Mouse (Mus musculus) bone marrow, adult 2 months (tissue): Measurements from ENCODE around the gene Vars2. TPM values are rescaled to one million over a fixed set of nuclear protein-coding genes. Genes with fewer than 3 reads are reported as not detected.

Source experiments
- H3K27ac ChIP-seq: fragments of 200-500 bp; 2 replicates; pipeline ENCODE4 v1.5.1; 2012; ENCODE audit warnings: low read depth, mild to moderate bottlenecking, control low read depth, inconsistent platforms, low read length; ENCODE audit not compliant: control insufficient read depth, poor library complexity, insufficient read depth
- H3K4me1 ChIP-seq: fragments of 200-500 bp; 2 replicates; pipeline ENCODE4 v1.6.1; 2011; ENCODE audit warnings: low read length; ENCODE audit not compliant: control insufficient read depth, insufficient read depth
- H3K4me3 ChIP-seq: fragments of 200-500 bp; replicated peaks from 2 replicates; pipeline ENCODE3; 2011; ENCODE audit warnings: mild to moderate bottlenecking, low read depth, low read length, control low read depth; ENCODE audit not compliant: control insufficient read depth
- CTCF ChIP-seq: fragments of 200-500 bp; IDR thresholded peaks from 2 replicates; pipeline ENCODE4 v1.5.1; 2011; ENCODE audit warnings: low read length, control low read depth; ENCODE audit not compliant: control insufficient read depth, insufficient read depth
- POLR2A ChIP-seq: fragments of 200-500 bp; IDR thresholded peaks from 2 replicates; pipeline ENCODE4 v1.6.1; 2011; ENCODE audit warnings: low read depth, mild to moderate bottlenecking, control low read depth, low read length, borderline replicate concordance; ENCODE audit not compliant: control insufficient read depth
- WGBS: fragments of 180-500 bp; shearing (Covaris S2); methylation state at CpG from one replicate; pipeline ENCODE4 v1.1.7; 2018; 5-methylcytosine and 5-hydroxymethylcytosine counted together
- polyA plus RNA-seq: library from polyadenylated mRNA; stranded (reverse); fragments of >200 nt; gene quantifications from 2 replicates; pipeline ENCODE4 v1.2.4, GENCODE M21; 2011; ENCODE audit warnings: low replicate concordance; ENCODE audit not compliant: missing spikeins, insufficient read depth, insufficient read length

Vars2 gene
- polyA plus RNA-seq, 1 experiment = 25.0 TPM

DNA sequence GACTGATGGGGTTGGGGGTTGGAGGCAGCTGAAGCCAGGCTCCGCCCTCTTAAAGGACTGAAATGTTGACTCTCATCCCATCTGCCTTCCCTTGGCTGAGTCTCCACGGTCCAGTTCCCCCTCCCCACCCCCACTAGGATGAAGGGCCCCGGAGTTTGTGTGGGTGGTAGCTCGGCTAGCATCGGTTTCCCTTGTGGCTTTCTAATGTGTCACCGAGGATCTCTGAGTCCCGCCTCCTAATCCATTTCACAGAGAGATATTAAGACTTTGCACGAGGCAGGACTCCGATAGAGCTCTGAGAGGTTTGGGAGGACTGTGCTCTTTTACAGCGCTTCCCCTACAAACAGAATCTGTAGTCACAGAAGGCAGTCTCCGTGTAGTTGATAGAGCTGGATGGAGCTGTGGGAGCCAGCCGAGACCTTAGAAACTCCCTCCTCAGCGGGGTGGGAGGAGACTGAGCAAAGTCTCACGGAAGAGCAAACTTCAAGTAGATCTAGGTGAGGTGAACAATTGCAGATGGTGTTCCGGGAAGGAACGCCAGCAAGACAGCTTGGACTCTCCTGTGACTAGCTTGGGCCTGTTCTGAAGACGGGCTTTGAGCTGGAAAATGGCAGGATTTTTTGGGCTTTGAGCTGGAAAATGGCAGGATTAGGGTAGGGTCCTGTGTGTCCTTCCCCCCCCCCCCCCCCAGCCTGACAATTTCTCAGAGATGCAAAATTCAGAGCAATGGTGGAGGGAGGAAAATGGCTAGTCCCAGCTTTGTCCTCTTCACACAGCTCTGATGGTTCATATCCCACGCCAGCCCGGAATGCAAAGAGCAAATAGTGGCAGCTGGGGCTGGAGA, 37.5 kb upstream of the Vars2 start, which contains the start of gene Ddr1:
TSS of gene Ddr1 (minus strand) at position 1 of the 844 bp plus-strand sequence.
- no peak within 1 kb of the TSS for H3K27ac ChIP-seq
- H3K4me1 ChIP-seq = no peaks in the 10 kb centered on the region
- no peak within 1 kb of the TSS for H3K4me3 ChIP-seq
- TF ChIP-seq POLR2A (no peak), CTCF (no peak)
- WGBS = 15% methylated on average over 19 of the region's 19 CpGs

DNA sequence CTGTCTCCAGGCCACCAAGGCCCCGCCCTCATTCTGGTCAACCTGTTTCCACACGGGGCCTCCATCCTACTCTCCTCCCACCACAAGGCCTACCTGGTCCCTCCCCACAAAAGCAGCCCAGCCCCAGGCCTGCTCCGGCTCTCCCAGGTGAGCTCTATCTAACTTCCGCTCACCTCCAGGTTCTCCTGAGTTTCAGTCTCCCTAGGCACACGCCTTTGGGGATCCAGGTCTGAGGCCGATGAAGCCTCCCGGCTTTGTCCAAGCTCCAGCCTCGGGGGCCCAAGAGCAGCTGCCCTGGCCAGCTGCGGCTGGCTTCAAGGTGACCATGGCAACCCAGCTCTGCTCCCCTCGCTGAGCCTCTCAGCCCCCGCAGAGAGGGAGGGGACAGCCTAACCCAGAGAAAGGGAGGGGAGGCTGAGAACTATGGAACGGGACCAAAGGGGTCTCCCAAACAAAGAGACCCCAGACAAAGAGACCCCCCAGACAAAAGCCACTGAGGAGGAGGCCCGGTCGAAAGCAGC, 36.4 kb upstream of the Vars2 start:
- no peak for TF ChIP-seq CTCF
- TF ChIP-seq POLR2A = no peak
- Histone ChIP-seq H3K4me3 (no peak overlapping the region), H3K27ac (no peak overlapping the region), H3K4me1 (no peaks in the 10 kb centered on the region; the same call in 1 of the 2 replicates)
- WGBS = 11% methylated on average over 14 of the region's 14 CpGs

DNA sequence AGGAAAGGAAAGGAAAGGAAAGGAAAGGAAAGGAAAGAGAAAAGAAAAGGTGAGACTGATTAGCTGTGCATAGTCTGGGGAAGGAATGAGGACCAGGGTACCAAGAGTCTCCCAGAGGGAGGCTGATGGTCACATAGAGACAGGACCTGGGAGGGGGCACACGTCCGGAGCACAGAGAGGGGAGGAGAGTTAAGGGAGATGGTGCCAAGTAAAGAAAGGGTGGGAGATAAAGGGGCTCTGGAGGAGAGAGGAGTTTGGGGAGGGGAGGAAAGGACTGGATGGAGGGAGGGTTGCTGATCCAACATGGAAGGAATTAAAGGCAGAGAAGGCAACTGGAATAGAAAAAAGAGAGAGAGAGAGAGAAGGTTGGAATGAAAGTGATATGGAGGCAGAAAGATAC, 35.7 kb upstream of the Vars2 start:
- 38% methylated on average over 2 of the region's 2 CpGs for WGBS
- TF ChIP-seq CTCF (no peak), POLR2A (no peak)
- H3K27ac ChIP-seq = no peak overlapping the region
- no peaks in the 10 kb centered on the region; the same call in 1 of the 2 replicates for H3K4me1 ChIP-seq
- no peak overlapping the region for H3K4me3 ChIP-seq

- H3K27ac ChIP-seq = no peak overlapping the region
- no peak overlapping the region for H3K4me3 ChIP-seq
- 45% methylated on average over 4 of the region's 4 CpGs for WGBS
- TF ChIP-seq POLR2A (no peak), CTCF (no peak)
- no peaks in the 10 kb centered on the region; the same call in 1 of the 2 replicates for H3K4me1 ChIP-seq
Observed at GRCm38 (mm10) chr17:35702605-35703004, 35.2 kb upstream of the Vars2 start.

DNA sequence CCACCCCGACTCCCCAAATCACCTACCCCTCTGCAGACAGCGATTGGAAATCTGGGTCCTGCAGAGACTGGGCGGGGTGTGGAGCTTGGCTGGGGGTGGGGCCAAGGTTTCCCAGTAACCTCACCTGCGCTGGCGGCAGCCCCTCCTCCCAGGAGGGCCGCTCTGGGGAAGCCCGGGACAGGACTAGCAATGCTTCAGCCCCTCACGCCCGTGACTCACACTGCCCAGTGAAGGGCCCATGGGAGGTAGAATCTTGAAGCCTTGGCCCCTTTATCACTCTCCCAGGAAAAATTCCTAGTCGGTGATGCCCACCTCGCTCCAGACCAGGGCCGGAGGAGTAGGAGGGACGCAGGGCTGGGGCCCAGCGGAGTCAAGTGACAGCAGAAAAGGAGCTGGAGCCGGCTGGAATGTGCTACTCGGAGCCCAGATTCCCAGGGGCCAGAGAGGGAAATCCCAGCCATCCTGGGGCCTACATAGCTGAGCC, 34.6 kb upstream of the Vars2 start:
- no peaks in the 10 kb centered on the region; the same call in 1 of the 2 replicates for H3K4me1 ChIP-seq
- no peak overlapping the region for H3K27ac ChIP-seq
- no peak overlapping the region for H3K4me3 ChIP-seq
- TF ChIP-seq POLR2A (no peak), CTCF (no peak)
- WGBS = 32% methylated on average over 16 of the region's 16 CpGs

DNA sequence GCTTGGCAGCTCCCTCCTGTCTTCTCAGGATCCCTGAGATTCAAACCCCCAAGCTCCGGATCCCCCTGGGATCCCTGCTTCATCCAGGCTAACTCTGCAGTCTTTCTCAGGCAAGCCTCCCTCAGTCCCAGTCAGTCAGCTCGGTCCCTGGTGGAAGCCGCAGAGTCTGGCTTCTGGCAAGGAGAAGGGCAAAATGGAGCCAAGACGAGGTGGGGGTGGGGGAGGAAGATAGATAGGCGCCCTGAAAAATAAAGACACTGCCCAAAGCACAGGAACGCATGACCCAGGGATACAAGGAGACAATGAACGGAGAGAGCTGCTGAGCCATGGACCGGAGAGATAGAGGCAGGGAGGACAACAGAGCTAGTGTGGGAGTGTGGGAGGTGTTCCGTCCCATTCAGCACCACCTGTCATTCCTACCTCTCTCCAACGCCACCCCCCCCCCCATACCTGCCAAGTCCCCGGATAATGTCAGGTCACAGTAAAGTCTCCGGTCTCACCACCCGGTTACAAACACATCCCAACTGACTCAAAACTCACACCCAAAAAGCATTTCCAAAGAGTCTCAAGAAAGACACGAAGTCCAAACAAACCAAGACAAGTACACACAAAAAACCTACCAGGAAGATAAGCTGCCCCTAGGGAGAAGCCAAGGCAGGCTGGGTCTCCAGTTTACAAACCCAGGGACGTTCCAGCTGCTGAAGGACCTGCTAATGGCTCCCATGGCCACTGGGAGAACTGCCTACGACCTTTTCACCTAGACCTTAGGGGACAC, 34.0 kb upstream of the Vars2 start:
- H3K27ac ChIP-seq = no peak overlapping the region

DNA sequence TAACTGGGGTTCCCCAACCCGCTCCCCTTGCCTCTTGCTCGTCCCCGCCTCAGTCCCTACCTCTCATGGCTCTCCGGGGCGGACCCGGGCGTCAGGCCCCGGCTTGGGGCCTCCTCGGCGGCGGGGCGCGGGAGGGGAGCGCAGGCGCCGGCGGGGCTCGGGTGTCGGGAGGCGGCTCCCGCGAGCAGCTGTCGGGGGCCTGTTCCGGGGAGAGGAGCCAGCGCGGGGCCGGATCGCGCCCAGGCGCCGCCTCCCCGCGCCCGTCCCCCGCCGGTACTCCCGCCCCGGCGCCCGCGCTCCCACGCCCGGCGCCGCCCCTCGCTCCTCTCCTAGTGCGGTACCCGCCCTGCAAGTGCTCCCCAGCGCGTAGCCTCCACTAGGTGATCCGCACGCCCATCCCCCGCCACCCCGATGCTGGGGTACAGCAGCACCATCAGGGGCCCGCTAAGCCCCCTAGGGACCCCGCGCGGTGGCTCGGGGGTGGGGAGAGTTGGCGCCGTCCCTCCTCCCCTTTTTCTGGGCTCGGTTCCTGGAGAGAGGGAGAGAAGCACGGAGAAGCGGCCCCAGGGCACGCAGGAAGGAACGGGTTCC, 33.1 kb upstream of the Vars2 start:
- TF ChIP-seq POLR2A = no peak
- TF ChIP-seq CTCF = no peak
- Histone ChIP-seq H3K4me3 (no peak overlapping the region), H3K4me1 (no peaks in the 10 kb centered on the region; the same call in 1 of the 2 replicates), H3K27ac (peak overlapping the region; percentile 33; the same call in 1 of the 2 replicates)
- WGBS = 2% methylated on average over 64 of the region's 66 CpGs

More for the DNA sequence above, 34.0 kb upstream of the Vars2 start:
- TF ChIP-seq POLR2A (no peak), CTCF (no peak)
- no peaks in the 10 kb centered on the region; the same call in 1 of the 2 replicates for H3K4me1 ChIP-seq
- no peak overlapping the region for H3K4me3 ChIP-seq
- 11% methylated on average over 16 of the region's 16 CpGs for WGBS

GRCm38 (mm10) chr17:35699919-35700318, 32.5 kb upstream of the Vars2 start:
- 7% methylated on average over 19 of the region's 19 CpGs for WGBS
- H3K27ac ChIP-seq = no peak overlapping the region
- no peak for TF ChIP-seq POLR2A
- no peak for TF ChIP-seq CTCF
- H3K4me1 ChIP-seq = no peaks in the 10 kb centered on the region; the same call in 1 of the 2 replicates
- peak overlapping the region; percentile 2 for H3K4me3 ChIP-seq

DNA sequence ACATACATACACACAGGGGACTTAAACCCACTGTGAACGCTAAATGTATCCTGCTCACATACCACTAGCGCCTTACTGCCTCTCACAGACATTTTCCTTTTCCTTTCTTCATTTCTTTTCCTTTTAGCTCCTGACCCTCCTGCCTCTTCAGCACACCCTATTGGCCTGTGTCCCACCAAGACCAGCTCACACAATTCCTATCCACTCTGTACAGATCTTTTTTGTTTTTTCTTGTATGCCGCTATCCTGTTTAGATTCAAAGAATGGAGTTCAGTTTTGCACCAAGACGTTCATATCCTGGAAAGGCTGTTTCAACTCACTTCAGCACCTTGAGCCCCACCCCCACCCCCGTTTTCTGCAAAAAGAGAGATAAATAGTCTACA, 31.1 kb upstream of the Vars2 start:
- Histone ChIP-seq H3K4me1 (no peaks in the 10 kb centered on the region; the same call in 1 of the 2 replicates), H3K4me3 (no peak overlapping the region), H3K27ac (no peak overlapping the region)
- 47% methylated on average over 5 of the region's 5 CpGs for WGBS
- TF ChIP-seq CTCF = no peak
- no peak for TF ChIP-seq POLR2A
